Mouse (Mus musculus): ENCODE data around the gene Flg2.

The Flg2 gene

DNA sequence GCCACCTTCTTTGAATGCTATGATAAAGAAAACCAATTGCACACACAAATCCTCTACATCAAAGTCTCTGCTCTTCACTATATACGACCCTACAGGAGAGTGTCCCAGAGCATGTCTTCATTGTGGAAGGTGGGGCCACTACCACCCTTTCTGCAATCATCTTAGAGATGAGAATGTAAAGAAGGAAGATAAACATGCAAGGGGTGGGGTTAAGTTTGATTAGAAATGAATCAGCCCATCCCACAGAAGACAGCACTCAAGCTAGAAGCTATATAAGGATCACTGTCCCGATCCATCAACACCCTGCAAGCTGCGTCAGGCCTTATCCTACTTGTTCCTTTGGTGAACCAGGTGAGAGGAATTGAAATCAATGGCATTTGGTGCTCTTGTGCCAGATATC, at the start of gene Flg2:
TSS of gene Flg2 (plus strand) at position 301 of the 400 bp plus-strand sequence.
- CTCF ChIA-PET = no interaction called here

DNA sequence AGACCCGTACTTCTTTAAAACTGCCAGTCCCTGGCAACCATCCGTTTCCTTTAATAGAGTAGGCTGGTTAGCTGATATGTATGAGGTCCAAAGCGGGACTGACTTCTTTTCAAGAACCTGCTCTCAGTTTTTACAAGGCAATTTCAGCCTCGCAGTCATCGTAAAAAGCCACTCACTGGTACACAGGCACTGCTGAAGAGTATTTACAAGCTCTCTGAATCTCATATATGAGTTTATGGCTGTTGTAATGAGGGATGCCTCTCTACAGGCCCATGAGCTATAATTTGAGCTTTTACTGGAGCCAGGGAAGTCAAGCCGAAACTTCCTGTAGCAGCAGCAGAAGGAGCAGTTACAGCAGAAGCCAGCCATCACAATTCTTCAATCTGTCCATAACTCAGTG, 34.6 kb upstream of the Flg2 start:
- CTCF ChIA-PET = no interaction called here

DNA sequence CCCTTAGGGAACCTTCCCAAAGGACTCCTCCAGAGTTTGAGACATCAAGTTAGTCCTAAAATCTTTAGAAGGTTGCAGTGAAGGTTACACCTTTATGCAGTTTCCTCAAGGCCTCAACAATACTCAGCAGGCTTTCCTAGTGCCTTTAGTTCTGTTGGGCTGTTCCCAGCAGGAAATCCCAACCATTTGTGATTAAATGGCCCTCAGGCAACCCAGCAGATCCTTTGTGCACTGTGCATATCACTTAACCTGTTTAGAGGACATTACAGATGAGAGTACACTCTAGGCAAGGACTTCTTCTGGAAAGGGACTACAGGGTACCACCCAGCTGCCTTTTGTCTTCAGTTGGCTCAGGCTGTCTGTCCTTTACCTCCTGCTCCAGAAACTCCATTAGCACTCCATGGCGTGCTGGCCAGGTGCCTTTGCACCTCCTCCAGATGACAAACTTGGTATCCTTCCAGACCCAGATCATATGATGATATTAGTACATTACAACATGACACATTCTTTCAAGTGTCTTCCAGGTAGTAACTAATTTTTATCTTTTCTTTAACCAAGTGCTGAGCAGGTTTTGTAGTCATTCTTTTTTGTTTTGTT, 34.0 kb upstream of the Flg2 start:
- CTCF ChIA-PET = no interaction called here

DNA sequence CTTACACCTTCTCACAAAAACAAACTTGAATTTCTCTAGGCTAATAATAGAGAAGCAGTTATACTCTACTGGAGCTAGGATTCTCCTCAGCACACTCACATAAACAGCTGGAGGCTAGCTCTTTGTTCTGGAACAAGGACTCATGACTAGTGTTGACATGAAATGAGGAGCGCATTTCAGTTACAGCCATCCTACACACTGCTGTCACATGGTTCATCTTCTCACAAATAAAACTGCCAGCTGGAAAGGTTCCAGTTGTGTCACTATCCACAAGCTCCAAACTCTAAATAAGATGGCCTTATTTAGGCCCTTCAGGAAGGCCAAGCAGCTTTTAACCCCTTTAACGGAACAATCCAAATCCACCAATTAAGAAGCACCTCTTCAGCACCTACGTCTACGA, 16.2 kb upstream of the Flg2 start:
- CTCF ChIA-PET = no interaction called here

DNA sequence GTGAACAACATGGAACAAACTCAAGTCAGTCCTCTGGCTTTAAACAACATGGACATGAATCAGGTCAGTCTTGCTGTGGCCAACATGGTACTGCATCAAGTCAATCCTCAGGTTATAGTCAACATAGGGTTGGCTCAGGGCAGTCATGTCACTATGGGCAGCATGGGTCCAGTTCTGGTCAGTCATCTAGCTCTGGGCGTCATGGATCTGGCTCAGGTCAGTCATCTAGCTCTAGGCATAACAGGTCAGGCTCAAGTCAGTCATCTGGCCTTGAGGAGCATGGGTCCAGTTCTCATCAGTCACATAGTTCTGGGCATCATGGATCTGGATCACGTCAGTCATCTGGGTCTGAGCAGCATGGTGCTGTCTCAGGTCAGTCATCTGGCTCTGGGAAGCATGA, 4.9 kb downstream of the Flg2 start:
- CTCF ChIA-PET = no interaction called here

DNA sequence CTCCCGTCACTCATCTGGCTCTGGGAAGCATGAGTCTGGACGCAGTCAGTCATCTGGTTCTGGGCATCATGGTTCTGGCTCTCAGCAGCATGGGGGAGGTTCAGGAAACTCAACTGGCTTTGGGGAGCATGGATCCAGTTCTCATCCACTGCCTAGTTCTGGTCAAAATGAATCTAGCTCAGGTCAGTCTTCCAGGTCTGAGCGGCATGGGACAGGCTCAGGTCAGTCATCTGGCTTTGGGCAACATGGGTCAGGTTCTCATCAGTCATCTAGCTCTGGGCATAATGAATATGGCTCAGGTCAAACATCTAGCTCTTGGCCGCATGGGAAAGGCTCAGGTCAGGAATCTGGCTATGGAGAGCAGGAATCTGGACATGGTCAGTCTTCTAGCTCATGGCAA, 5.4 kb downstream of the Flg2 start:
- CTCF ChIA-PET = no interaction called here
